Mouse (Mus musculus): ENCODE measurements around the gene Sgpp2.
A peak's percentile ranks its signal among the peaks of the same experiment; 100 is the strongest.

Gene Sgpp2

GRCm38 (mm10) chr1:78451070-78451854 is 141.1 kb downstream of the Sgpp2 start:
- DNase-seq (ENCODE audit: low spot score), result no peak

- DNase-seq (ENCODE audit: low spot score), result no peak
Observed at GRCm38 (mm10) chr1:78452544-78452943, 142.4 kb downstream of the Sgpp2 start.

- no peak for DNase-seq (ENCODE audit: low spot score)
Observed at GRCm38 (mm10) chr1:78453886-78454285, 143.7 kb downstream of the Sgpp2 start.

- DNase-seq (ENCODE audit: low spot score), result peak; percentile 9
Observed at GRCm38 (mm10) chr1:78454659-78455058, 144.5 kb downstream of the Sgpp2 start.

Data from c-Kit-positive CD71-positive TER-119-positive erythroid progenitor cells, embryonic 14.5 days (primary cell).